Mouse (Mus musculus): ENCODE results near the gene Fbxl13.

Fbxl13 gene

GRCm38 (mm10) chr5:21572764-21573416, 72.5 kb downstream of the Fbxl13 start:
- DNase-seq = no peak

- DNase-seq = no peak
Measured at GRCm38 (mm10) chr5:21567784-21568183, 77.7 kb downstream of the Fbxl13 start.

- DNase-seq = no peak
Measured at GRCm38 (mm10) chr5:21565392-21566065, 79.9 kb downstream of the Fbxl13 start.

GRCm38 (mm10) chr5:21563936-21564335, 81.5 kb downstream of the Fbxl13 start:
- no peak for DNase-seq

DNA sequence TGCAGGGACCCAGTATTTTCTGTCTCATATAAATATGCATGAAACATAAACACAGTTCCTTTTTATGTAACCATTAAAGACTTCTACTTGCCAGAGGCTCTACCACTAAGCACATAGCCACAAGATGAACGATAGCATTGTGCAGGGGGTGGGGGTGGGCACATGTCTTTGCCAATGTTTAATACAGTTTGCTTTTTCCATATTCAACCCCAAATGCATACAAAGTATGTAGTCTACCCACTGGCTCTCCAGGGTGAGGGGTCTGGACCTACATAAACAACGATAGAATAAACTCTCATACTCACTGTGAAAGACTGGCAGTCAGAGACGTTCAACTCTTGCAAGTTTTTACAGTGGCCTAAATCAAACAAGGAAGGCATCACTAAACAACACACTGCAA, 88.9 kb downstream of the Fbxl13 start:
- no peak for DNase-seq

GRCm38 (mm10) chr5:21554732-21555131, 90.7 kb downstream of the Fbxl13 start:
- no peak for DNase-seq

DNA sequence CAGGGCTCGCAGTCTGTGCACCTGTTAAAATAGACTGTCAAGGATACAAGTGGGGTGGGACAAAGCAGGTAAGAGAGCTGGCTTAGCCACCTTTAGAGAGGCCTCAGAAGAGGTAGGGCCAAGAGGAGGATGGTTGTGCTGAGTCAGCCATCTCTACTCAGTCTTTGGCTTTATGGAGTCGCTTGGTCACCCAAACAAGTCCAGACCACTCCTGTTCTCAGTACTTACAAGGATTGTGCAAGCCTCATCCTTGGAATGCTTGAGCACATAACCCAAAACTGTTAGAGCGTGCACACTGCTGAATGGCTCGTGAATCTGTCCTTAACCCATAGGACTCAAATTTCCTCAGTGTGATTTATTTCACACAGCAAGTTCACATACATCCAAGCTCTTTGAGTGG, 91.7 kb downstream of the Fbxl13 start:
- no peak for DNase-seq

DNA sequence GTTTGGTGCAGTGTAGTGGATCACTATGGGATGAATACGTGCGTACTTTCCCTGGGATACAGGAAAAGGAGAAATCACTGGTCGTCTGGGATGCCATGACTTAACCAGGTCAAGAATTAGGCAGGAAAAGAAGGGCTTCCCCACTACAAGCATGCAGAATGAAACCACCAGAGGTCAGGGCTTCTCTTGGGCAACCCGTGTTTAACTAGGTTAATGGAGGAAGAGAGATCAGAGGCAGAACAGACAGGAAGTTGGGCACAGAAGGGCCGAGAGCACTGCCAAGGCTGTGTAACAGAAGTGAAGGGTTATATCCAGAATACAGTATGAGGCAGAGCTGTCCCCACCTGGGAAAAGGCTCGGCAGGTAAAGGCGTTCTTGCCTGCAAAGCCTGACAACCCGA, 98.4 kb downstream of the Fbxl13 start:
- no peak for DNase-seq

DNA sequence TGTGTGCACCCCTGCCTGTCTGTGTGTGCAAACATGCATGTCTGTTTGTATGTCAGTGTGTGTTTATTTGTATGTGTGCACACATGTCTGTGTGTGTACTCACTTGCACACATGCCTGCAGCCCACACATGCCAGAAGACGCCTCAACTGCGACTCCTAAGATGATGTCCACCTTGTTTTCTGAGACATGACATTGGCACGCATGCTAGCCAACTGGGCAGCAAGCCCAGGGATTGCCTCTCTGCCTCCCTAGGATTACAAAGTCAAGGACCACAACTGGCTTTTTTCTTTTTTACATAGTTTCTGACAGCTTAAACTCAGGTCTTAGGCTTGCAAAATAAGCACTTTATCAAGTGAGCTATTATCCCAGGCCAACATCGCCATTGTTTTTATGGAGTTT, 99.6 kb downstream of the Fbxl13 start:
- no peak for DNase-seq

- DNase-seq = no peak
Measured at GRCm38 (mm10) chr5:21545227-21545626, 100.2 kb downstream of the Fbxl13 start.

DNA sequence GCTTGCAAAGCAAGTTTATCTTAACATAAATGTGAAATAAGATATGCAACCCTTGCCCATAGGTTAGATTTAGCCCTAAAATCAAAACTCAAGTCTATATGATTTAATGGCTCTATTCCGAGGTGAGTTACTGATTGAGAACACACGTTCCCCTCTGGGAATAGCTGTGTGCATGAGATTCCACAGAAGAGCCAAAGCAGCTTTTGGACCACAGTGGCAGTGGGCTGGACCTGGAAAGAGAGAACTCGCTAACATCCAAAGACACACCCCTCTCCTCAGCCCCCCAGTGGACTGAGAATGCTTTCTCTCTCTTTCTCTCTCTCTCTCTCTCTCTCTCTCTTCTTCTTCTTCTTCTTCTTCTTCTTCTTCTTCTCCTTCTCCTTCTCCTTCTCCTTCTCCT, 100.6 kb downstream of the Fbxl13 start:
- DNase-seq = no peak

- DNase-seq = no peak
Measured at GRCm38 (mm10) chr5:21543409-21544201, 101.8 kb downstream of the Fbxl13 start, which contains the start of gene Lrrc17. Gene Lrrc17 (plus strand): TSS chr5:21543559.

- DNase-seq = no peak
Measured at GRCm38 (mm10) chr5:21542226-21542625, 103.2 kb downstream of the Fbxl13 start.

- DNase-seq = no peak
Measured at GRCm38 (mm10) chr5:21532921-21533320, 112.5 kb downstream of the Fbxl13 start.

DNA sequence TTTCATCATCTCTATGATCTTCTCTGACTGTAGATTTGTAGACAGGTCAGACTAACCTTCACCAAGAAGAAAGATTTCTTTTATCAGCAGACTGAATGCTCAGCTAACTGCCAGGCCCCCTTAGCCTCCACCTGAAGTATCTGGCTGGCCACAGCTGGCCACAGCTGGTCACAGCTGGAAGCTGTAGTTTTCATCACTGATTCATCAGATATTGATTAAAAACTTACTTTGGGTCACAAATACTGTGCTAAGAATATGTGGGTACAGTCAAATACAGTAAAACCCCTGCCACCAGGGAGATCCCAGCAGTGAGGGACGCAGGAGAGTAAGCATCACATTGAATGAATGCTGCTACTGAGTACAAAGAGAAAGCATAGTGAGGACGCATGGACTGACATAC, 113.3 kb downstream of the Fbxl13 start:
- DNase-seq = no peak

- DNase-seq = no peak
Measured at GRCm38 (mm10) chr5:21529110-21529720, 116.2 kb downstream of the Fbxl13 start.

DNA sequence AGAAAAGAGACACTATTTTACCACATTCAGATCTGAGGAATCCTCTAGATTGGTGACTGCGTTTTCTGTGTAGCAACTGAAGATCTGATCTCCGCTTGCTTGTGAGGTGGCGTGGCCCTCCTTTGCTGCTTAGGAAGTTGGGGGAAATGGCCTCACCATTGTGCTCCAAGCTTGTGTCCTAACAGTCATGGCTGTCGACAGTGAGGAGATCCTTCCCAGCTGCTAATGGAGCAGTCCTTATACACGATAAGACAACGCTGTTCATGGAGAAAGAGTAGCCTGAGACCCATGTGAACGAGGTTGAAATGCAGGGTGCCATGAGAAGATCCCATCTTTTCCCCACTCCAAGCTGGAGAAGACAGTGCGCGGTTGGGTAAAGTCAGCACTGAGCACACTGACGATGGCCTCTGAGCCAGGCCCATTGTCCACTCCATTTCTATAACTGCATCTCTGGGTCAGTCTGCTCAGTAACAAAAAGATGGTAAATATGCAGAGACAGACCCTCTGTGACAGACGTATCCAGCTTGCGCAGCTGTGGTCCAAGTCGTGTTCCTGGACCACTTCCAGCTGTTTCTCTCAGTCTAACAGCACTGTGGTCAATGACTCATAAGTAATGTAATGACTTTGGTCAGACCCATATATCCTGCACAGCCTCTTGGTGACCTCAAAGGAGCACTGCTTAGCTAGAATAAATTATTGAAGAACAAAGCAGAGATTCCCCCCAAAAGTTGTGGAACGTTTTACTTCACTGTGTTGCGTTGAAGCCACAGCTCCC, 117.2 kb downstream of the Fbxl13 start:
- no peak for DNase-seq

- no peak for DNase-seq
Measured at GRCm38 (mm10) chr5:21527488-21527911, 117.9 kb downstream of the Fbxl13 start.

GRCm38 (mm10) chr5:21526835-21527485, 118.5 kb downstream of the Fbxl13 start:
- no peak for DNase-seq

DNA sequence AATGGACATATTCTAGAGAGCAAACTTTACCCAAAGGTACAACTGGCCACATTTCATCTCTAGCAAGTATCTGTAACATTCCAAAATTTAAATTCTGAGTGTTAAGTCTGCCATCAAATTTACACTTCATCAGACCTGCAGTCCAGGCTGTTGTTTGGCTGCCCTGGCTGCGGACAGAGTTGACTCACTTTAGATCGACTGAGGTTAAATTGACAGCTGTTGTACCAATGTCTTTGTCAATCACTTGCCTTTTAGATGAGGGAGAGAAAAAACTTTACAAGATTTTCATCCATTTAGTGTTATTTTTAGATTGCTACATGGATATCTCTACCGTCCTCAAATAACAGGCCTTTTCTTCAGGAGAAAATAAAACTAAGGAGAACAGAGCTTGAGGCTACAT, 126.3 kb downstream of the Fbxl13 start:
- no peak for DNase-seq

DNA sequence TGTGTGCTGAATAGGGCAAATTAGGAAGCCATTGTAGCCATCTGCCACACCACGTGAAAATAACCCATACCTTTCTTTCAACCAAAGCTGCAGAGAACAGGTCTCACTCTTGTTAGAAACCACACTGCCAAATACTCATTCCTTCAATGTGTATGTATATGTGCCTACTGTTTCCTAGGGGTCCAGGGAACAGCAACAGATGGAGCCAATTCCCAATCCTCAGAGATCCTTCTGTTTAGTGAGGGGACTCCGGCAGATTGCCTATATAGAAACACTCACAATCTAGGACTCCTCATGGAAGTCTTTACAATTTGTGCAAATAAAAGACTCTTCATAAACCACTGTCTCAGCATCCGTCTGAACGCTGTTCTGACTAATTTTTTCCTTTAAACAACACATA, 127.2 kb downstream of the Fbxl13 start:
- DNase-seq = no peak

- DNase-seq = no peak
Measured at GRCm38 (mm10) chr5:21517562-21517961, 127.9 kb downstream of the Fbxl13 start.
